8 mouse cellular contexts compared by ENCODE assay signal in genomic region chr10:29338355-29339056, GRCm38 (mm10). TPM values are rescaled to one million over a fixed set of nuclear protein-coding genes. Genes with fewer than 3 reads are reported as not detected.
DNase-seq lines count a peak whose midpoint lies in the region; ATAC-seq and TF ChIP-seq lines count a peak whose summit lies in the region.
"Had no signal": no experiment of that assay in that cellular context is flagged by ENCODE, and none has a peak within 500 bp of the region (broad histone marks: within the 10 kb centered on the region; RNA-seq: fewer than 3 reads in every experiment).

No protein-coding gene starts in this region.

- H3K27ac ChIP-seq in cerebellum, adult 2 months (ENCODE audit: insufficient read depth, low read length) = no peak overlapping the region
- H3K27ac ChIP-seq: limb, embryonic 15.5 days had no signal

- peak; percentile 95 for ATAC-seq in CD4-positive, CD25-positive, alpha-beta regulatory T cell, adult 4 months

- WGBS in cerebellum, adult 2 months = 48% methylated on average over 4 of the region's 4 CpGs
- 49% methylated on average over 4 of the region's 4 CpGs for WGBS in lung, adult 2 months

- peak; percentile 35; the same call in 1 of the 2 replicates for TF ChIP-seq CTCF in cerebellum, adult 2 months (IDR thresholded peaks at IDR 0.05; ENCODE audit: borderline replicate concordance, insufficient read depth, low read depth, low read length)
- 0 out of 2 replicates have a peak, but pooled peaks have one; percentile 32 for TF ChIP-seq CTCF in lung, adult 2 months (IDR thresholded peaks at IDR 0.05; ENCODE audit: insufficient read depth, low read length)

- DNase-seq in MN1 (ENCODE audit: low spot score) = peak; percentile 88
- peak; percentile 52 to 63 for DNase-seq in cerebellum, adult 2 months
- DNase-seq in frontal cortex, postnatal 25 days (ENCODE audit: low spot score in 2 of 2) = peak; percentile 62 to 65
- peak; percentile 66 for DNase-seq in kidney, postnatal 14 days
- peak; percentile 58 for DNase-seq in lung, adult 2 months
- DNase-seq in right cerebral cortex, postnatal 10 days (ENCODE audit: low spot score in 2 of 2) = peak; percentile 55 to 73

- TF ChIP-seq POLR2A in cerebellum, adult 2 months (IDR thresholded peaks at IDR 0.05; ENCODE audit: borderline replicate concordance, insufficient read depth, low read length) = no peak
- no peak for TF ChIP-seq POLR2A in lung, adult 2 months (IDR thresholded peaks at IDR 0.05; ENCODE audit: borderline replicate concordance, extremely low read depth, low read depth, low read length)

- no peaks in the 10 kb centered on the region for H3K27me3 ChIP-seq in cerebellum, adult 2 months (ENCODE audit: control insufficient read depth, insufficient read depth, low read length)
- H3K27me3 ChIP-seq: limb, embryonic 15.5 days had no signal

- H3K4me3 ChIP-seq in cerebellum, adult 2 months (replicated peaks; ENCODE audit: insufficient read depth, low read depth, low read length) = no peak overlapping the region
- no peak overlapping the region for H3K4me3 ChIP-seq in lung, adult 2 months (replicated peaks; ENCODE audit: extremely low read depth, low read depth, low read length)
- H3K4me3 ChIP-seq: limb, embryonic 15.5 days had no signal

- no peaks in the 10 kb centered on the region for H3K4me1 ChIP-seq in cerebellum, adult 2 months (ENCODE audit: control insufficient read depth, insufficient read depth, low read length)
- H3K4me1 ChIP-seq in lung, adult 2 months (ENCODE audit: control insufficient read depth, insufficient read depth, low read length) = peaks cover 2% of the 10 kb centered on the region
- H3K4me1 ChIP-seq: limb, embryonic 15.5 days had no signal

RNA-seq across cellular contexts. Expression of gene Rnf146, which starts 23.7 kb away (rescaled TPM):
- 10 to 100 TPM; 68.6 to 76.4 TPM for polyA plus RNA-seq in CD4-positive, CD25-positive, alpha-beta regulatory T cell, adult 4 months (2017; shearing (Covaris generic))
- 92.6 and 108 TPM in 2 replicates for polyA plus RNA-seq in cerebellum, adult 2 months (2012; rRNA removed)
- polyA plus RNA-seq in lung, adult 2 months (2012; rRNA removed) = 16.4 and 33.0 TPM in 2 replicates

RNA-seq across cellular contexts. Expression of gene Echdc1, which starts 25.5 kb away (rescaled TPM):
- polyA plus RNA-seq in CD4-positive, CD25-positive, alpha-beta regulatory T cell, adult 4 months (2017; shearing (Covaris generic)) = 10 to 100 TPM; 13.4 to 24.7 TPM
- polyA plus RNA-seq in cerebellum, adult 2 months (2012; rRNA removed) = 34.0 and 35.7 TPM in 2 replicates
- polyA plus RNA-seq in lung, adult 2 months (2012; rRNA removed) = 2.7 and 5.6 TPM in 2 replicates
